Mouse (Mus musculus) frontal cortex, postnatal 25 days (tissue): ENCODE measurements at regions not wholly inside any gene's neighbourhood (a gene's known extent, or its start where the extent isn't known, plus 50 kb on each side); places are given as distances from the start of the nearest gene placed in this dataset.

Source experiments
- DNase-seq, 2 experiments: peaks; one replicate each; pipeline ENCODE4 v3.0.0; 2022; ENCODE audit warnings: low spot score in 2 of 2

DNA sequence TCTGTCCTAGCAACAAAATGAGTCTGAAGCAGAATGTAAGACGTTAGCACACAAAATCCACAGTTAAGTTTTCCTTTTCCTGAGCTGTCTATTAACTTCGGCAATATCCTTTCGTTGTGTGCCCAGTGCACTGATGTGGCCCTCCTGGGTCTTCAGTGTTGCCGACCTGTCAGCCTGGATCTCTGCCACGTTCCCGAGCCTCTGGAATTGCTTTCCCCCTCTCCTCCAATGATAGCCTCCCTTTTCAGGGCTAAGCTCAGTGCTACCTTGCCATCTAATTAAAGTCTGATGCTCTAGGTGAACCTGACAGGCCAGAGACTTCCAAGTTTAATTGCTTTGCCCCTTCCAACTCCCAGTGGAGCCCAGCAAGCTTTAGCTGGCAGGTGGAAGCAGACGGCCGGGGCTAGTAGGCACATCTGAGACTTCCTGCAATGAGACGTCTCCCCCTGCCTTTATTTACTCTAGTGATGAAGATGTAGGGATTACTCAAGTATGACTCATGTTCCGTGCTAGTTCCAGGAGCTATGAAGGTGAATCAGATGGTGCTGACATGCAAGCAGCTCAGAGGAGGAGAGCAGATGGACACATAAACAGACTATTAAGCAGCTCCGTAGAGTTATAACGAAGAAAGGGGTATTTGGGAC, 894.3 kb upstream of the Car8 start:
- DNase-seq: no peak

GRCm38 (mm10) chr4:9132356-9132755, 893.5 kb upstream of the Car8 start:
- no peak for DNase-seq

DNA sequence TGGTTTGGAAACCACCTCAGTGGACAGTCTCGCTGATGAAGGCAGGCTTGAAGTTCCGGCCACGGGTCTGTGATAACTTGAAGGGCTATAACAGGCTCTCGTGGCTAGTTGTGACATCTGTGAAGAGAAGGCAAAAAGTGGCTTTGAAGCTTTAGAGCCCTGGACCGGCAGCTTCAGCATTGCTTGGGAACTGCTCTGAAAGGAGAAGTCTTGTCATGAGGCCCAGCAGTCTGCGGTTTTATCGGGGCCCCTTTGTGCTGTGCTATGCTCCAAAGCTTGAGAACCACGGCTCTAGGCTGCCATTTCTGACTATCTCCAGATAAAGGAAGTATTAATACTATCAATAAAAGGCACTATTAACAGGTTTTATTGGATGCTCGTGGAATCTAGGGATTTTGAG, 892.8 kb upstream of the Car8 start:
- DNase-seq: no peak

GRCm38 (mm10) chr4:9125236-9125963, 886.6 kb upstream of the Car8 start:
- no peak for DNase-seq

DNA sequence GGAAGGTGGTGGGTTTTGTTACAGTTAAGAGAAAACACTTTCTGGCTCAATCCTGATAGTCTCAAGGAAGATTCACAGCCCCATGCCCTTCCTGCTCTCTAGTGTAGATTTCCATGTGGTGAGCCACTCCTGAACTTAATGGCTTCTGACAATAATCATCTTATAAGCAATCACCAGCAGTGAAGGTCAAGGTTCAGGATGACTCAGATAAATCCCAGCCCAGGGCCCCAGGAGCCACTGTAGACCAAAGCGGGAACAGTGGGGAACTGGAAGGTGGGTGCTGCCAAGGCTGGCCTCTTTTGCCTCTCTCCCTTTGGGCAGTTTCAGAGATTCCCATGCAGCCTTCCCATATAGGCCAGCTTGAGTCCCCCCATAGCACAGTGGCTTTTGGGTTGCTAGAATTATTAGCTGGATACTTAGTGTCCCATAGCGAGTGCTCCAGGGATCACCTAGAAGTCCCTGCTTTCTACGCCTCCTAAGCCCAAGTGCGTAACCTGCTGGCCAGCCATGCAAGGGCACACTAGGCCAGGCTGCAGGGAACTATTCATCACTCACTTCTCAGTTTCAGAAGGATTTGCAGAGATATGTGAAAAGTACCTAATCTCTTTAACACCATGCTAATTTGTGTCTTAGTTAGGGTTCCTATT, 885.9 kb upstream of the Car8 start:
- no peak for DNase-seq

DNA sequence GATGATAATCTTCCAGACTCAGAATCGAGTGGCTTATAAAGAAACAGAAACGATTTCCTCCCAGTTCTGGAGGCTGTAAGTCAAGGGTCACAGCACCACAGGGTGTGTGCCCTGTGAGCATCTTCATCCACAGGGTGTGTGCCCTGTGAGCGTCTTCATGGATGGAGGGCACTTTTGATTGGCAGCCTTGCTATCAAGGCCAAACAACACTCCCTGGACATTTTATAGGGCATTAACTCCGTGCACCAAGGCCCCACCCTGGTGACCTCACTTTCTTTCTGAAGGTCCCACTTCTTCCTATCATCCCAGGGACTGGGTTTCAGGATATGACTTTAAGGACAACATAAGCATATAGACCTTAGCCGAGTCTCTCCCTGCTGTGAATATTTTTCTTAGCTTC, 885.3 kb upstream of the Car8 start:
- no peak for DNase-seq

DNA sequence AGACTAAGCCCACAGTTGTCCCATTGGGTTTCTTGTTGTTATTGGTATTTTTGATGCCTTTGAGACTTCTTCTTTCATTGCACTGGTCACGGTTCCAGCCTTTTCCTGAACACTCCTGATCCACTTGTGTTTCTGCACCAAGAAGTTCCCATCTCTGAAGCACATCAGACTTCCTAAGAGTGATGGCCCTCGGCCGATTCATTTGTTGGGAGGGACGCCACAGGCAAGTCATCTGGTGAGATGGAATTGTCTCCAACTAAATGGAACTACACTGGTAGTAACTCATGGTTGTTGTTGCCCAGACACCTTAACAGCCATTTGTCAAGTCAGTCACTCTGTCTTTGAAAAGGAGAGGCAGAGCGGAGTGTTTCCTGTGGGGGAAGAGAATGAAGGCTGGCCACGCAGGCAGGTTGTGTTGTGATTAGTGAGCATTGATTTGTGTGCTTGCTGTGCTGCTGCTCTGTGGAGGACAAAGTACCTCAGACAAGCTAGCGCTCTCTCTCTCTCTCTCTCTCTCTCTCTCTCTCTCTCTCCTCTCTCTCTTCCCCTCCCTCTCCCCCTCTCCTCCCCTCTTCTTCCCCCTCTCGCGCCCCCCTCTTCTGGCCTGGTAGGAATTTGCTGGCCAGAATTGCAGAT, 884.7 kb upstream of the Car8 start:
- no peak for DNase-seq

DNA sequence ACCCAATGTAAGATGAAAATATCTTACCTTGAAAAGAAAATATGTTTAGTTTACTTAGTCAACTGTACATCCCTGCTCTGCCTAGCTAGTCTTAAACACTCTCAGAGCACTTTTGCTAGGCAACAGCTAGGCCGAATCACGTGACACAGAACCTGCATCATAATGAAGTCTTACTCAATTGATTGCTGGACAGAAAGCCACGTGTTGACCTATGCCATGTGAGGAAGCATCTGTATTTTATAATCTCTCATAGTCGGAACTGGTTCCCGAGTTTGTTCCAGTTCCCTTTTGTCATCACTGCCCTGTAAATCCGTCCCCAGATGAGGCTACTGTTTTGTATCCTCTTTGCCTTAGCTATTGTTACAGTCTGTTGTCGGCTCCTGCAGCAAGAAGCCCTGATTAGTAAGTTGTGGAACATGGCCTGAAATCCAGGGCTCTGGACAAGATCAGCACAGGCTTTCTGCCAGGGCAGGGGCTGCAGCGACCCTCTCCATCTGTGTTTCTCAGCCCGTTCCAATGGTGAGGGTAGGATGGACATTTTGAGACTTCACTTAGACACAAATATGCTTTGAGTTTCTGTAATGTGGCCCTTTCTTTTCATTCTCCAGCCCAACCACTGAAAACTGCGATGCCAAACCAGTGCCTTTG, 883.9 kb upstream of the Car8 start:
- no peak for DNase-seq

GRCm38 (mm10) chr4:9116955-9117647, 878.3 kb upstream of the Car8 start:
- no peak for DNase-seq

DNA sequence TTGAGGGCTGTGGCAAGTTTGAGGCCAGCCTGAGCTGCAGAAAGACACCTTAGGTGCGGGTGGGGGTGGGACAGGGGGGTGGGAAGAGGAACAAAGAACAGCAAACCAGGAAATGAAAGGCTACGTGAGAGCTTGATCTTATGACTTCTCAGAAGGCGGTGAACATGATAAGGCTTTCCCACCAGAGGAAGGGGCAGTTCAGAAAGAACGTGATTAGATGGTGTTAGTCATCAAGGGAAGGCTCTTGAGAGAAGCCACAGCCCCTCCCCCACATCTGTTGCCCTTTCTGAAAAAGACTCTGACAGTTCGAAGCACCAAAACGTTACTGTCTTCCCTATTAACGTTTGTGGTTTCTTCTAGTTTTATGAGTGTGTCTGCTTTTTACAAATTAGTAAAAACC, 877.0 kb upstream of the Car8 start:
- no peak for DNase-seq

GRCm38 (mm10) chr4:9113982-9114381, 875.1 kb upstream of the Car8 start:
- no peak for DNase-seq

DNA sequence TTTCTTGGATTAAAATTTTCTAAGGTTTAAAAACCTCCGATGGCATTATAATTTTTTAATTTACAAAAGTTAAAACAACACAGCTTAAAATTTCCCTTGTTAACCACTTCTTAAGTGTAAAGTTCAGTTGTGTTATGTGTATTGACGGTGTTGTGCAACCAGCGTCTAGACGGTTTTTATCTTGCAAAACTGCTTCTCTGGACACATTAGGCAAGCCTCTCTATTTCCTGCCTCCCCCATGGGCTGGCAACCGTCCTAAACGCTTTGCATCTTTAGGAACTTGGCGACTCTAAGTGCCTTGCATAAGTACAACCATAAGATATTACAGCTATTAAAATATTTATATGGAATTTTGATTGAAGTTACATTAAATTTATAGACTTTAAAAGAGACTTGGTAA, 871.5 kb upstream of the Car8 start:
- DNase-seq: no peak

- no peak for DNase-seq
These were observed 868.5 kb upstream of the Car8 start for GRCm38 (mm10) chr4:9107295-9107694.

- no peak for DNase-seq
These were observed 867.9 kb upstream of the Car8 start for GRCm38 (mm10) chr4:9106778-9107177.

GRCm38 (mm10) chr4:9104657-9105056, 865.8 kb upstream of the Car8 start:
- no peak for DNase-seq

DNA sequence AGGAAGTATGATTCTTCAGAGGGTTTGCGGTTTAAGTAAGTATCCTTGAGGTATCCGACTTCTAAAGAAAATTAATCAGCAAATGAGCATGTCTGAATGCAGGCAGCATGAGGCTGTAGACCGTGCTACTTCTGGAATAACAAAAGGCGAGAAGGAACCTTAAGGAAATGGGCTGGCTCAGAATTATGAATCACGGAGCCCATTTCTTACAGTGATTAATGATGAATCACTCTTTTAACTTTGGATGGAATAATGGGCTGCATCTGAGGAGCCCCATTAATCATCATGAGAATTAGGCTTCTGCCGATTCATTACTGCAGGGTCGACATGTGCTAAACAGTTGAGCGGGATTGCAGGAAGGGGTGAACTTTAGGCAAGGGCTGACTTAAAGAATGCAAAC, 865.1 kb upstream of the Car8 start:
- DNase-seq: no peak

- peak; percentile 86 for DNase-seq
These were observed 858.2 kb upstream of the Car8 start for GRCm38 (mm10) chr4:9096809-9097700.

GRCm38 (mm10) chr4:9096274-9096673, 857.4 kb upstream of the Car8 start:
- DNase-seq: no peak

- DNase-seq: no peak
These were observed 856.8 kb upstream of the Car8 start for GRCm38 (mm10) chr4:9095646-9096045.

DNA sequence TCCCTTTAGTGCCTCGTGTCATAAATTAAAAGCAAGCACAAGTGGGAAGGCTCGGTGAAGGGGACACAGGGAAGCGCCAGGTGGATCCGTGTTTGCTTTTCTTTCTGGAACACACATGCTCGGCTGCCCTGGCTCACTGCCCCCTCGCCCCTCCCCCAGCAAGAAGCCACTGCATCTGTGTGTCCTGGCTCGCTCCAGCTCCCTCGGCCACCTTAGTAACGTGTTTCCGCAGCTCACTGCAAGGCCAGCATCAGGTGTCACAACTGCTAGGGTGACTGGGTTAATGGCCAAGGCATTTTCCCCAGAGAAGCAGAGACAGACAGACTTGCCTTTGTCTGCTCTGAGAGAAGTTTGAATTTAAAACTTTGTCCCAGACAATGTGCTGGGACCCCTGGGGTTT, 855.7 kb upstream of the Car8 start:
- no peak for DNase-seq

GRCm38 (mm10) chr4:9094076-9094475, 855.2 kb upstream of the Car8 start:
- DNase-seq: no peak
